Mouse (Mus musculus): ENCODE measurements at regions not wholly inside any gene's neighbourhood (a gene's known extent, or its start where the extent isn't known, plus 50 kb on each side); places are given as distances from the start of the nearest gene placed in this dataset.

DNA sequence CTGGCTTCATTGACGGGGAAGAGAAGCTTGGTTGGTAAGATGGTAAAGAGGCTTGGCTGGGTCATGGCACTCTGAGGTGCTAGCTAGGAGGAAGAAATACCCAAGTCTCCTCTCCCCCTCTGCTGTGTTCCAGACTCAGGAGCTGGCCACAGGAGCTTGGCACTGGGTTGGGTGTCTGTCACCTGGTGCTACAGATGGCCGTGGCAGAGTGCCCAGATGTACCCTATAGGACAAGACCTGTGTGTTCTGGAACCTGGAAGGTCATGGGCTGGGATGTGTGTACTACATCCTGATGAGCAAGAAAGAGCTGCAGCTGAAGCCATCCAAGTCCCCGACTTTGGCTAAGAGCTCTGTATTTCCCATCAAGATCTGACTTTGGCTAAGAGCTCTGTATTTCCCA lies 72.4 kb downstream of the Nupl2 start:
- no peak overlapping the region for H3K4me2 ChIP-seq
- H3K36me3 ChIP-seq, result no peaks in the 10 kb centered on the region
- WGBS, result 94% methylated on average over 3 of the region's 3 CpGs
- H3K4me3 ChIP-seq, result no peak overlapping the region
- H3K27me3 ChIP-seq, result no peaks in the 10 kb centered on the region
- no peak overlapping the region for H3K9ac ChIP-seq
- no peak for ATAC-seq (ENCODE audit: low FRiP score)
- no peak overlapping the region for H3K27ac ChIP-seq
- H3K9me3 ChIP-seq, result no peaks in the 10 kb centered on the region
- H3K4me1 ChIP-seq (replicated peaks), result no peaks in the 10 kb centered on the region

DNA sequence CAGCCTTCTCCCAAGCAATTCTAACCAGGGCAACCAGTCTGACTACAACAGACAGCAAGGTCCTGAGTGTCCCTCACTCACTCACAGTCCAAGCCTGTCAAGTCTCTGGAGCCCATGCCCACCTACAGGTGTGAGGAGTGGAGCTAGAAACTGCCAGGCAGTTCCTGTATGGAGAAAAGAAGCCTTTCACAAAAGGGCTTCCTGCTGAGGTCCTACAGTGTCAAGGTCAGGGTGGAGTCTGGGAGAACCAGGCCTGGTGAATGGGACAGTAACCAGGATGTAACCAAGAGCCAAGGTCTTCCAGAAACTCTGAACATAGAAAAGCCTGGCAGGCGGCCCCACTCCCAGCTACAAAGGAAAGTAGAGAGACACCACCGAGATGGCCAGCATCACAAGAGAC lies 74.2 kb downstream of the Nupl2 start:
- Histone ChIP-seq H3K4me2 (no peak overlapping the region), H3K4me1 (replicated peaks) (no peaks in the 10 kb centered on the region), H3K36me3 (no peaks in the 10 kb centered on the region), H3K4me3 (no peak overlapping the region), H3K27ac (no peak overlapping the region), H3K27me3 (no peaks in the 10 kb centered on the region), H3K9ac (no peak overlapping the region), H3K9me3 (no peaks in the 10 kb centered on the region)
- no peak for ATAC-seq (ENCODE audit: low FRiP score)
- WGBS, result 78% methylated on average over 2 of the region's 2 CpGs

DNA sequence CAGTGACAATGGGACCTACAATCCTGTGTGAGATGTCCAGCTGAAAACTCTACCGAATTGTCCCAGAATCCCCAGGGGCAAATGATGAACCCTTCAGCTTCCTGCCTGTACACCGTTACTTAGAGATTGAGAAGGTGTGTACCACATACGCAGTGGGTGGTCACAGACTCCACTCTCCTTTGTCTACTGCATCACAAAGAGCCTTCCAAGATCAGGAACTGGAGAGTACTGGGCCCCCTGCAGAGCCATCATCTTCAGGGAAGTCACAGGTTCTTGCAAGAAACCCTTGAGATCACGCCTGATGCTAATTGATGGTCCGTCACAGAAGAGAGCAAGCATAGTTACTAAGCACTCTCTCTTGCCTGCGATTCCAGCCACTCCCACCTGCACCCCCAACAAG lies 79.4 kb downstream of the Nupl2 start:
- Histone ChIP-seq H3K4me1 (replicated peaks) (no peaks in the 10 kb centered on the region), H3K36me3 (no peaks in the 10 kb centered on the region), H3K4me3 (no peak overlapping the region), H3K9me3 (no peaks in the 10 kb centered on the region), H3K27me3 (no peaks in the 10 kb centered on the region), H3K9ac (no peak overlapping the region), H3K27ac (no peak overlapping the region), H3K4me2 (no peak overlapping the region)
- 84% methylated on average over 6 of the region's 6 CpGs for WGBS
- no peak for ATAC-seq (ENCODE audit: low FRiP score)

DNA sequence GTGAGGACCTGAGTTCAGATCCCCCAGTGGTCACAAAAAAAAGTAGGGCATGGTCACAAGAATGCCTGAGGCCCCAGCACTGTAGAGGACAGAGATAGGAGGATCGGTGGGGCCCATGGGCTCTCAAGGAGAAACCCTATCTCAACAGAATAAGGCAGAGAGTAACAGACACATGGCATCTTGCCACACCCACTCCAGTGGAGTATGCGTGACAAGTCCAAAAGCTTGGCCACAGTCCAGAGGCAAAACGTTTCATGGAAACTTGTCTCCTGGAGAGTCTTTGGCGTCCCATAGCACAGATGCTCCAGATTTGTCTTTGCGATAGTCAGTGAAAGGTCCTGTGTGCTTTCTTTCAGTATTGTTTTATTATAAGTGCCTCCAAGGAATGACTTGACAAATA lies 90.7 kb downstream of the Nupl2 start:
- H3K4me3 ChIP-seq, result no peak overlapping the region
- WGBS, result 90% methylated on average over 5 of the region's 5 CpGs
- H3K4me2 ChIP-seq, result no peak overlapping the region
- no peaks in the 10 kb centered on the region for H3K4me1 ChIP-seq (replicated peaks)
- no peaks in the 10 kb centered on the region for H3K36me3 ChIP-seq
- no peaks in the 10 kb centered on the region for H3K27me3 ChIP-seq
- peaks cover 6% of the 10 kb centered on the region; the same call in 1 of the 2 replicates for H3K9me3 ChIP-seq
- H3K27ac ChIP-seq, result no peak overlapping the region
- ATAC-seq (ENCODE audit: low FRiP score), result no peak
- H3K9ac ChIP-seq, result no peak overlapping the region

DNA sequence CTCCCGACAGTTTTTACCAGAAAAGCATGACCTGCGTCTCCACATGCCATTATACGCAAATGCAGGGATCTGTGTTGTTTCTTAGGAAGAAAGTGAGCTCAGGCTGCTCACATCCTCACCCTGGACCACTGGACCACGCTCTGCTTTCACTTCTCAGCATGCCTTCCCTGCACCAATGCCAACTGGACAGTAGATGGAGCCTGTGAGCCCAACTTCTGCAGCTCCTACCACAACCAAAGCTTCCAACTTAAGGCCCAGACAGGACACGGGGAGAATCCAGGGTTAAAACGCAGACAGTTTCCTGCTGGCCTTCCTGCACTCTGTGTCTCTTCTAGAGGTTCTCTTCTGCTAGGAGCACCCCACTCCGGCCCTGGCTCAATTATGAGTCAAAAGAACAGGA lies 90.3 kb downstream of the Kcnh2 start:
- peak; percentile 32; the same call in 1 of the 2 replicates for ATAC-seq (ENCODE audit: low FRiP score)
- no peaks in the 10 kb centered on the region for H3K36me3 ChIP-seq
- peaks cover 6% of the 10 kb centered on the region; the same call in 1 of the 2 replicates for H3K9me3 ChIP-seq
- H3K9ac ChIP-seq, result no peak overlapping the region
- H3K4me1 ChIP-seq (replicated peaks), result peaks cover 8% of the 10 kb centered on the region
- no peak overlapping the region for H3K4me2 ChIP-seq
- 18% methylated on average over 7 of the region's 7 CpGs for WGBS
- no peak overlapping the region for H3K27ac ChIP-seq
- 0 out of 2 replicates have a peak, but pooled peaks cover 4% of the 10 kb centered on the region for H3K27me3 ChIP-seq
- H3K4me3 ChIP-seq, result no peak overlapping the region

DNA sequence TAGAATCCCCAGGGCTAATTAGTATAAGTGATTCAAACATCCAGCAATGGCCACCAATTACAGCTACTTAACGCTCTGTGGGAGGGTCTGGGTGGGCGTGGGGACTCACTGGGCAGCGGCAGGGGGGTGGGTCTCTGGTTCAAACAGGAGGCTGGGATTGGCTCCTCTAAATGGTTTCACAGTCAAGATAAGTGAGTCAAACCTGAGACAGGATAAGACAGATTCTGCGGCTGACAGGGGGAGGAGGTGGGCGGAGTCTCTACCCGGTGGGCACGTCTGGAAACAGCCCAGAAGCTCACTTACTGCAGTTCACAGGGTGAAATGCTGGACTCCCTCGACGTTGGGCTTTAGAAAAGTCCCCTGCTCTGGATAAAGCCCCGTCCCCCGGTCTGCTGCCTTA lies 89.3 kb downstream of the Kcnh2 start:
- Histone ChIP-seq H3K4me3 (no peak overlapping the region), H3K27me3 (0 out of 2 replicates have a peak, but pooled peaks cover 4% of the 10 kb centered on the region), H3K36me3 (no peaks in the 10 kb centered on the region), H3K4me2 (no peak overlapping the region), H3K9ac (no peak overlapping the region), H3K9me3 (0 out of 2 replicates have a peak, but pooled peaks cover 6% of the 10 kb centered on the region), H3K4me1 (replicated peaks) (peaks cover 13% of the 10 kb centered on the region), H3K27ac (no peak overlapping the region)
- ATAC-seq (ENCODE audit: low FRiP score), result no peak
- WGBS, result 17% methylated on average over 11 of the region's 11 CpGs

DNA sequence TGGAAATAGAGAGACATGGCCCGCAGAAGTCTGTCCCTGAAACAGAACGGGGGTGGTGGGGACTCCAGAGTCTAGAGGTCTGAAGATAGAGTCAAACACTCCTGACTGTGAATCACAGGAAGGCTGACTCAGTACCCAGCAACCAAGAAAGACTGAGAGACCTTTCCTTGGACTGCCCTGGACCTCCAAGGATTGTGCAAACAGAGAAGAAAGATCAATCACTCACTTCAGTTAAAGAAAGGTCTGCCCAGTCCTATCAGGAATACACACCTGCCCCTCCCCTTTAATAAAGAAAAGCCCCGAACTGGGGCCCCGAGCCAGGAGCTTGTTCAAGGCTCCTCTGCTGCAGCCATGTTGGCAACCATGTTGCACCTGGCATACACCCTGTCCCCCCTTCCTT lies 87.3 kb downstream of the Kcnh2 start:
- no peak for ATAC-seq (ENCODE audit: low FRiP score)
- H3K9me3 ChIP-seq, result no peaks in the 10 kb centered on the region
- WGBS, result 89% methylated on average over 4 of the region's 4 CpGs
- H3K4me1 ChIP-seq (replicated peaks), result peaks cover 13% of the 10 kb centered on the region
- H3K27ac ChIP-seq, result no peak overlapping the region
- H3K36me3 ChIP-seq, result no peaks in the 10 kb centered on the region
- H3K9ac ChIP-seq, result no peak overlapping the region
- 0 out of 2 replicates have a peak, but pooled peaks cover 4% of the 10 kb centered on the region for H3K27me3 ChIP-seq
- no peak overlapping the region for H3K4me2 ChIP-seq
- H3K4me3 ChIP-seq, result no peak overlapping the region

DNA sequence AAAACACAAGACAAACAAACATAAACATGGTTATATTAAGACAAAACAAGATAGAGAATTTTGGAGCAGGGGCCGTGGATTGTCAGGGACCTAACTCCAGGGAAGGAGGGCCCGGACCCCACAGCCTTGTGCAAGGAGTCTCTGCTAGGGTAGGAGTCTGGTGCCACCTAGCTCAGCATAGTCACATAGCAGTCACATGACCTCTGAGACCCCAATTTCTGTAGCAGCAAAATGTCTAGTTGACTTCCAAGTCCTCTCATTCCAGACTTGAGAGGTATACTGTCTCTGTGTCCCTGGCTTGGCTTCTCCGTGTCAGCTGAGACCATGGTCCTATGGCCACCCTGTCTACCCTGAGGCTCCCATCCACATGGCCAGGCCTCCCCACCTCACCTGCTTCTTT lies 86.0 kb downstream of the Kcnh2 start:
- H3K36me3 ChIP-seq, result no peaks in the 10 kb centered on the region
- no peak for ATAC-seq (ENCODE audit: low FRiP score)
- WGBS, result 96% methylated on average over 3 of the region's 3 CpGs
- H3K27ac ChIP-seq, result no peak overlapping the region
- no peaks in the 10 kb centered on the region for H3K9me3 ChIP-seq
- H3K4me2 ChIP-seq, result no peak overlapping the region
- peaks cover 13% of the 10 kb centered on the region for H3K4me1 ChIP-seq (replicated peaks)
- 0 out of 2 replicates have a peak, but pooled peaks cover 4% of the 10 kb centered on the region for H3K27me3 ChIP-seq
- H3K9ac ChIP-seq, result no peak overlapping the region
- H3K4me3 ChIP-seq, result no peak overlapping the region

DNA sequence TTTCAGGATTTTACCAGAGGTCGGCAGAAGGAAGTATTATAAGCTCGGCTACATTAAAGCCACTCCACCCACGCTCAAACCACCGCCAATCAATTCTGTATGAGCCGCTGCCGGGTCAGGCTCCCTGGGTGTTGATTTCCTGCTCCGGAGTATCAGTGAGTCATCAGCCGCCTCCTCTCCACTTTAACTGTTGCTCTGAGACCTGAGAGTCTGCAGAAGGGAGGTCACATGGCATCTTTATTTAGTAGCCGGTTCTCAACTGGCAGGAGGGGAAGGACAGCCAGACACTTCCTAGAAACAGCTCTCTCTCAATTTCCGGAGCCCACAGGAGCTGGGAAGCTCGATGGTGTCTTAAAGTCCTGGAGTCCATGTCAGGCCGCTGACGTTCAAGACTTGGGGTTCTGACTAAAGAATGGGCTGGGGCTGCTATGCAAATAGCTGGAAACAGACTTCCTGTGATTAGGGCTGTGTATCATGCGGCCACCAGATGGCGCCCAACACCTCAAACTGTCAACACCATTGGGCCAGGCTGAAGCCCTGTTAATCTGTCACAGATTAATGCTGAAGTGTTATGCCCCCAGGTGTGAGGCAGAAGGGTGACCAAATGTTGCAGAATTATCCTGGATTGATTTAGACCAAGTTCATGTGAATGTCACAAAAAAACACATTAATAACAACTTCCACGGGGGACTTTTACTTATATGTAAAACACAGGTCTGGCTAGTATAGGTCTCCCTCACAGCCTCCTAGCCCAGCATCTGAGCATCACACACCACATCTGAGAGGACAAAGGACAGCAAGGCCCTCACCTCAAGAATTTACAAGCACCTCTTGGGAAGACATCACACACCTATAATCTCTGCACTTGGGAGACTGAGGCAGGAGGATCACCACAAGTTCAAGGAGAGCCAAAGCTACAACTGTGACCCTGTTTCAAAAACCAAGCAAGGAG lies 84.8 kb downstream of the Kcnh2 start:
- ATAC-seq (ENCODE audit: low FRiP score), result peak; percentile 82
- H3K4me3 ChIP-seq, result peak overlapping the region; percentile 19; the same call in 1 of the 2 replicates
- H3K9me3 ChIP-seq, result no peaks in the 10 kb centered on the region
- no peak overlapping the region for H3K9ac ChIP-seq
- H3K36me3 ChIP-seq, result no peaks in the 10 kb centered on the region
- H3K27ac ChIP-seq, result no peak overlapping the region
- peaks cover 13% of the 10 kb centered on the region for H3K4me1 ChIP-seq (replicated peaks)
- H3K27me3 ChIP-seq, result 0 out of 2 replicates have a peak, but pooled peaks cover 4% of the 10 kb centered on the region
- 16% methylated on average over 16 of the region's 16 CpGs for WGBS
- peak overlapping the region; percentile 44 for H3K4me2 ChIP-seq
